ENCODE assay signal across 9 mouse cellular contexts in the genomic region with DNA sequence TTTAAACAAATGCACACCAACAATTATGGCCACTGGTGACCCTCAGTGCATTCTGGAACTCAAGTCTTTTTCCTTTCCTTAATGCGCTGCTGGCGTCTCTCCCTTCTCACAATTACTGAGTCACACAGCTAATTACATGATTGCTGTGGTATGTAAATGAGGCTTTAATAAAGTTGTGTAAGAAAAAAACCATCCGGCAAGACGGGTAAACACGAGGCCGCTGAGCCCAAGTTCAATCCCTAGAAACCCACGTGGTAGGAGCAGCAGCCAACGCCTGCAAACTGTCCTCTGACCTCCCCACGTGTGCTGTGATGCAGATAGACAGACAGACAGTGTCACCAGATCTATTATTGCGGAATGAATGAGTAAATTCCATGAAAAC. TPM values are rescaled to one million over a fixed set of nuclear protein-coding genes. Genes with fewer than 3 reads are reported as not detected.
DNase-seq lines count a peak whose midpoint lies in the region; ATAC-seq and TF ChIP-seq lines count a peak whose summit lies in the region.
"Had no signal": no experiment of that assay in that cellular context is flagged by ENCODE, and none has a peak within 500 bp of the region (broad histone marks: within the 10 kb centered on the region; RNA-seq: fewer than 3 reads in every experiment).

No protein-coding gene starts in this region.

- no peak overlapping the region for H3K9ac ChIP-seq in embryonic facial prominence, embryonic 14.5 days (ENCODE audit: low read depth, low read length)
- H3K9ac ChIP-seq in kidney, postnatal 0 days (ENCODE audit: low read depth, low read length), result no peak overlapping the region

- H3K9me3 ChIP-seq in embryonic facial prominence, embryonic 14.5 days (ENCODE audit: control insufficient read depth, low read length), result 0 out of 2 replicates have a peak, but pooled peaks cover 8% of the 10 kb centered on the region
- H3K9me3 ChIP-seq in kidney, postnatal 0 days (replicated peaks; ENCODE audit: low read length), result no peaks in the 10 kb centered on the region

- H3K4me1 ChIP-seq in kidney, adult 2 months (ENCODE audit: control insufficient read depth, insufficient read depth, low read length), result no peaks in the 10 kb centered on the region
- H3K4me1 ChIP-seq in embryonic facial prominence, embryonic 14.5 days (ENCODE audit: control insufficient read depth, insufficient read depth, low read length), result peaks cover 29% of the 10 kb centered on the region
- H3K4me1 ChIP-seq in kidney, postnatal 0 days (replicated peaks; ENCODE audit: insufficient read depth, low read length), result no peaks in the 10 kb centered on the region; the same call in 1 of the 2 replicates

- no peak for TF ChIP-seq CTCF in kidney, adult 2 months (conservative IDR thresholded peaks at IDR 0.05; ENCODE audit: insufficient read depth, insufficient read length, low read depth, low read length)
- no peak for TF ChIP-seq CTCF in kidney, postnatal 0 days (IDR thresholded peaks at IDR 0.05; ENCODE audit: low read depth)

- H3K4me2 ChIP-seq in embryonic facial prominence, embryonic 14.5 days (ENCODE audit: low read depth, low read length), result 0 out of 2 replicates have a peak overlapping the region, but pooled peaks have one; percentile 1
- H3K4me2 ChIP-seq in kidney, postnatal 0 days (ENCODE audit: low read length), result no peak overlapping the region
- peak overlapping the region; percentile 12 for H3K4me2 ChIP-seq in myocyte (ENCODE audit: low read depth)

- no peak overlapping the region for H3K4me3 ChIP-seq in kidney, adult 2 months (ENCODE audit: insufficient read depth, low read depth, low read length)
- no peak overlapping the region for H3K4me3 ChIP-seq in embryonic facial prominence, embryonic 14.5 days (ENCODE audit: low read depth, low read length)
- no peak overlapping the region for H3K4me3 ChIP-seq in kidney, postnatal 0 days (replicated peaks; ENCODE audit: low read depth, low read length)
- H3K4me3 ChIP-seq in myocyte, result no peak overlapping the region

- no peak for TF ChIP-seq POLR2A in kidney, adult 2 months (IDR thresholded peaks at IDR 0.05; ENCODE audit: low read depth, low read length)
- no peak for TF ChIP-seq POLR2A in myocyte (IDR thresholded peaks at IDR 0.05; ENCODE audit: insufficient read length, low read depth)

- WGBS in kidney, adult 2 months, result 59% methylated on average over 10 of the region's 10 CpGs
- WGBS in embryonic facial prominence, embryonic 14.5 days, result 42% methylated on average over 10 of the region's 10 CpGs
- WGBS in kidney, postnatal 0 days, result 37% methylated on average over 10 of the region's 10 CpGs

- no peaks in the 10 kb centered on the region for H3K79me2 ChIP-seq in myocyte (ENCODE audit: control insufficient read depth, insufficient read depth)

- DNase-seq in kidney, adult 2 months, result peak; percentile 7
- DNase-seq in kidney, adult 18-20 months, result no peak
- peak; percentile 67 for DNase-seq in embryonic facial prominence, embryonic 14.5 days (ENCODE audit: low spot score)
- peak; percentile 52 for DNase-seq in kidney, postnatal 0 days (ENCODE audit: low spot score)
- no peak for DNase-seq in layer of hippocampus, adult 9-11 months
- DNase-seq in layer of hippocampus, postnatal 36 days, result no peak
- DNase-seq: gastrocnemius, postnatal 25 days had no signal

- ATAC-seq in embryonic facial prominence, embryonic 14.5 days (ENCODE audit: low read depth), result peak; percentile 19; the same call in 1 of the 2 replicates
- ATAC-seq in kidney, postnatal 0 days (replicated peaks; ENCODE audit: low FRiP score, low read depth), result no peak

- no peaks in the 10 kb centered on the region for H3K36me3 ChIP-seq in kidney, adult 2 months (ENCODE audit: control insufficient read depth, insufficient read depth, low read length)
- H3K36me3 ChIP-seq in embryonic facial prominence, embryonic 14.5 days (ENCODE audit: control insufficient read depth, insufficient read depth, low read length), result no peaks in the 10 kb centered on the region
- H3K36me3 ChIP-seq in kidney, postnatal 0 days (ENCODE audit: insufficient read depth, low read length), result no peaks in the 10 kb centered on the region
- no peaks in the 10 kb centered on the region for H3K36me3 ChIP-seq in myocyte (ENCODE audit: control insufficient read depth, insufficient read depth)

- no peak overlapping the region for H3ac ChIP-seq in myocyte (ENCODE audit: control insufficient read depth, insufficient read length)

- no peak overlapping the region for H3K27ac ChIP-seq in kidney, adult 2 months (ENCODE audit: insufficient read depth, low read depth, low read length)
- H3K27ac ChIP-seq in embryonic facial prominence, embryonic 14.5 days (replicated peaks; ENCODE audit: low read depth, low read length), result peak overlapping the region; percentile 79
- peak overlapping the region; percentile 76 for H3K27ac ChIP-seq in kidney, postnatal 0 days

- no peaks in the 10 kb centered on the region; the same call in 1 of the 2 replicates for H3K27me3 ChIP-seq in kidney, adult 2 months (replicated peaks; ENCODE audit: control insufficient read depth, insufficient read depth, low read length)
- no peaks in the 10 kb centered on the region for H3K27me3 ChIP-seq in embryonic facial prominence, embryonic 14.5 days (replicated peaks; ENCODE audit: control insufficient read depth, insufficient read depth, low read length)
- no peaks in the 10 kb centered on the region for H3K27me3 ChIP-seq in kidney, postnatal 0 days (ENCODE audit: insufficient read depth, low read length)
- no peaks in the 10 kb centered on the region for H3K27me3 ChIP-seq in myocyte (ENCODE audit: control insufficient read depth, insufficient read depth, insufficient read length)
- H3K27me3 ChIP-seq: CH12.LX had no signal

TF ChIP-seq in myocyte, 11 proteins besides CTCF, POLR2A, EP300 and RAD21:
- no peak for TF ChIP-seq MYOG (IDR thresholded peaks at IDR 0.05; ENCODE audit: control insufficient read depth in 1 of 3, insufficient read depth in 1 of 3, insufficient read length in 2 of 3, low read depth in 2 of 3)
- no peak for TF ChIP-seq SRF (IDR thresholded peaks at IDR 0.05; ENCODE audit: control insufficient read depth, insufficient read length, low read depth)
- no peak for TF ChIP-seq POLR2AphosphoS2 (IDR thresholded peaks at IDR 0.05; ENCODE audit: insufficient read length, low read depth)
- no peak for TF ChIP-seq USF1 (IDR thresholded peaks at IDR 0.05; ENCODE audit: low read depth)
- no peak for TF ChIP-seq MAX (IDR thresholded peaks at IDR 0.05; ENCODE audit: low read depth)
- no peak for TF ChIP-seq MYOD1 (IDR thresholded peaks at IDR 0.05; ENCODE audit: control insufficient read depth in 1 of 3, insufficient read length in 2 of 3, low read depth in 2 of 3)
- TF ChIP-seq TCF12 (IDR thresholded peaks at IDR 0.05; ENCODE audit: insufficient read depth, poor library complexity, severe bottlenecking), result no peak
- no peak for TF ChIP-seq CEBPB (IDR thresholded peaks at IDR 0.05; ENCODE audit: insufficient read depth, poor library complexity, severe bottlenecking)
- no peak for TF ChIP-seq E2F4 (IDR thresholded peaks at IDR 0.05; ENCODE audit: insufficient read depth)
- no peak for TF ChIP-seq TCF3 (IDR thresholded peaks at IDR 0.05; ENCODE audit: insufficient read length, low read depth)
- no peak for TF ChIP-seq REST (IDR thresholded peaks at IDR 0.05; ENCODE audit: insufficient read depth, insufficient read length)

RNA-seq across cellular contexts. Expression of a gene that starts 58.9 kb away (rescaled TPM):
- polyA plus RNA-seq in kidney, adult 2 months (2012; rRNA removed), result 4.0 and 5.2 TPM in 2 replicates
- 16.7 and 18.7 TPM in 2 replicates for polyA plus RNA-seq in embryonic facial prominence, embryonic 14.5 days (2014; fragmentation: Nextera tagmentation; extraction: Ambion mirVana)
- 18.3 and 20.5 TPM in 2 replicates for polyA plus RNA-seq in kidney, postnatal 0 days (2015; fragmentation: Nextera tagmentation; extraction: Ambion mirVana)
- 22.7 TPM for polyA plus RNA-seq in myocyte (2012; fragmentation: generic; extraction: Trizol)
- total RNA-seq in layer of hippocampus, postnatal 36 days (2021), result 10 to 100 TPM; 21.7 to 23.7 TPM

Comparison
In these comparisons a context has a peak if more than half of its experiments do, and no peak if none do; other contexts are left out.
1. DNase-seq: peak in kidney, adult 2 months (single experiment), embryonic facial prominence, embryonic 14.5 days (single experiment) and kidney, postnatal 0 days (single experiment); none in kidney, adult 18-20 months (single experiment), layer of hippocampus, adult 9-11 months (single experiment) and layer of hippocampus, postnatal 36 days (0 of 2).